Mouse (Mus musculus) ES-Bruce4 (cell line): Measurements from ENCODE around the gene Mapk8ip1.

Source experiments
- CTCF ChIP-seq: IDR thresholded peaks from one replicate; pipeline ENCODE4 v1.8.1; 2011; ENCODE audit warnings: low read depth, low read length
- EP300 ChIP-seq: IDR thresholded peaks from 2 replicates; pipeline ENCODE4 v1.6.1; 2011; ENCODE audit warnings: low read depth, low read length; ENCODE audit not compliant: insufficient read depth
- POLR2A ChIP-seq: IDR thresholded peaks from one replicate; pipeline ENCODE4 v1.8.1; 2011; ENCODE audit warnings: low read length; ENCODE audit not compliant: insufficient read depth

DNA sequence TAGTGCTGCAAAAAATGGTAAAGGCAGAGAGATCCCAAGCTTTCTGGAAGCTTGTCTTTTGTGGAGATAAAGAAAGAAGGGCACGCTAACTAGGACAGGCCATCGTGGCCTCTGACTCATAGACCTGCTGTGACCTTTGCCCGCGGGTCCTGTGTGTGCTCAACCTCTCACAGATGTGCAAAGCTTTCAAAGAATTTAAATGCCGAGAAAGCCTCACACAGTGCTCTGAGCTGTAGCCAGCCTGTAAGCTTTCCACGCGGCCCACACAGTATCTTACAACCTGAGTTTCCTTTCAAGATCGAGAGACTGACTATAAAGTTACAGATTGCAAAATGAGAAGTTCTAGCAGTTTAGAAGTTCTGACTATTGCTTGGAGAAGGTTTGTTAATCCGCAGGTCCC is 44.8 kb upstream of the Mapk8ip1 start:
- TF ChIP-seq CTCF (no peak), EP300 (no peak), POLR2A (no peak)
